Mouse (Mus musculus) heart, embryonic 12.5 days (tissue): ENCODE data around the gene Gm20388. TPM values are rescaled to one million over a fixed set of nuclear protein-coding genes. Genes with fewer than 3 reads are reported as not detected.

Source experiments
- ATAC-seq: fragments of 200-750 bp; cut with Nextera tagmentation; 2 replicates; pipeline ENCODE4 v1.8.0; 2017; ENCODE audit warnings: moderate TSS enrichment, moderate library complexity; ENCODE audit not compliant: insufficient number of reproducible peaks, low FRiP score
- H3K27ac ChIP-seq: fragments of 300-500 bp; sonication (generic); 2 replicates; pipeline ENCODE4 v1.5.1; 2016; ENCODE audit warnings: mild to moderate bottlenecking, moderate library complexity; ENCODE audit not compliant: poor library complexity, severe bottlenecking
- H3K27me3 ChIP-seq: fragments of 300-500 bp; sonication (generic); replicated peaks from 2 replicates; pipeline ENCODE4 v1.6.1; 2016; ENCODE audit warnings: mild to moderate bottlenecking, moderate library complexity
- H3K36me3 ChIP-seq: fragments of 300-500 bp; sonication (generic); 2 replicates; pipeline ENCODE4 v1.6.1; 2016; ENCODE audit warnings: mild to moderate bottlenecking, moderate library complexity
- H3K4me1 ChIP-seq: fragments of 300-500 bp; sonication (generic); replicated peaks from 2 replicates; pipeline ENCODE4 v1.6.1; 2016; ENCODE audit warnings: mild to moderate bottlenecking
- H3K4me2 ChIP-seq: fragments of 300-500 bp; sonication (generic); 2 replicates; pipeline ENCODE4 v1.6.1; 2016; ENCODE audit warnings: mild to moderate bottlenecking, moderate library complexity
- H3K4me3 ChIP-seq: fragments of 300-500 bp; sonication (generic); 2 replicates; pipeline ENCODE4 v1.5.1; 2016; ENCODE audit warnings: mild to moderate bottlenecking
- H3K9ac ChIP-seq: fragments of 300-500 bp; sonication (generic); 2 replicates; pipeline ENCODE4 v1.6.1; 2016; ENCODE audit warnings: mild to moderate bottlenecking, moderate library complexity
- H3K9me3 ChIP-seq: fragments of 300-500 bp; sonication (generic); replicated peaks from 2 replicates; pipeline ENCODE4 v1.6.1; 2016; ENCODE audit warnings: mild to moderate bottlenecking, moderate library complexity
- WGBS: fragments of 180-500 bp; shearing (Covaris S2); methylation state at CpG from one replicate; pipeline ENCODE4 v1.1.7; 2016; 5-methylcytosine and 5-hydroxymethylcytosine counted together
- polyA plus RNA-seq: library from polyadenylated mRNA; unstranded; fragments of >200 nt; fragmentation: Nextera tagmentation; extraction: Ambion mirVana; gene quantifications from 2 replicates; pipeline ENCODE4 v1.2.1, GENCODE M21; 2016

Gene Gm20388
- polyA plus RNA-seq, 1 experiment from 2014 or later: not detected

GRCm38 (mm10) chr8:122306660-122307399, 2396.2 kb downstream of the Gm20388 start:
- ATAC-seq: no peak
- no peaks in the 10 kb centered on the region for H3K27me3 ChIP-seq
- H3K4me1 ChIP-seq: peaks cover 100% of the 10 kb centered on the region
- no peak overlapping the region for H3K27ac ChIP-seq
- H3K36me3 ChIP-seq: peaks cover 70% of the 10 kb centered on the region
- H3K4me3 ChIP-seq: no peak overlapping the region
- 75% methylated on average over 26 of the region's 26 CpGs for WGBS
- H3K9ac ChIP-seq: no peak overlapping the region
- no peaks in the 10 kb centered on the region for H3K9me3 ChIP-seq
- H3K4me2 ChIP-seq: no peak overlapping the region

GRCm38 (mm10) chr8:122307836-122308235, 2397.2 kb downstream of the Gm20388 start:
- no peak overlapping the region for H3K4me3 ChIP-seq
- H3K9me3 ChIP-seq: no peaks in the 10 kb centered on the region
- peaks cover 100% of the 10 kb centered on the region for H3K4me1 ChIP-seq
- peaks cover 71% of the 10 kb centered on the region for H3K36me3 ChIP-seq
- 84% methylated on average over 8 of the region's 8 CpGs for WGBS
- 0 out of 2 replicates have a peak overlapping the region, but pooled peaks have one; percentile 35 for H3K9ac ChIP-seq
- no peak for ATAC-seq
- no peaks in the 10 kb centered on the region for H3K27me3 ChIP-seq
- no peak overlapping the region for H3K27ac ChIP-seq
- no peak overlapping the region for H3K4me2 ChIP-seq

- 4% methylated on average over 12 of the region's 12 CpGs for WGBS
- Histone ChIP-seq H3K9ac (peak overlapping the region; percentile 48; the same call in 1 of the 2 replicates), H3K9me3 (no peaks in the 10 kb centered on the region), H3K36me3 (peaks cover 76% of the 10 kb centered on the region), H3K4me3 (no peak overlapping the region), H3K27me3 (no peaks in the 10 kb centered on the region), H3K4me1 (peaks cover 100% of the 10 kb centered on the region), H3K4me2 (peak overlapping the region; percentile 32), H3K27ac (peak overlapping the region; percentile 80)
- peak; percentile 79 for ATAC-seq
Observed at GRCm38 (mm10) chr8:122309272-122309671, 2398.6 kb downstream of the Gm20388 start.

GRCm38 (mm10) chr8:122311115-122311514, 2400.5 kb downstream of the Gm20388 start:
- H3K4me1 ChIP-seq: peaks cover 100% of the 10 kb centered on the region
- no peak overlapping the region for H3K9ac ChIP-seq
- no peaks in the 10 kb centered on the region for H3K27me3 ChIP-seq
- H3K4me3 ChIP-seq: no peak overlapping the region
- WGBS: 81% methylated on average over 2 of the region's 2 CpGs
- ATAC-seq: no peak
- H3K4me2 ChIP-seq: no peak overlapping the region
- peaks cover 79% of the 10 kb centered on the region for H3K36me3 ChIP-seq
- H3K9me3 ChIP-seq: no peaks in the 10 kb centered on the region
- H3K27ac ChIP-seq: peak overlapping the region; percentile 80

GRCm38 (mm10) chr8:122312553-122312952, 2401.9 kb downstream of the Gm20388 start:
- H3K9ac ChIP-seq: peak overlapping the region; percentile 21; the same call in 1 of the 2 replicates
- peaks cover 79% of the 10 kb centered on the region for H3K36me3 ChIP-seq
- H3K4me1 ChIP-seq: peaks cover 100% of the 10 kb centered on the region
- no peaks in the 10 kb centered on the region for H3K9me3 ChIP-seq
- peak overlapping the region; percentile 80 for H3K27ac ChIP-seq
- no peak for ATAC-seq
- WGBS: 60% methylated on average over 2 of the region's 2 CpGs
- H3K4me2 ChIP-seq: peak overlapping the region; percentile 28
- no peaks in the 10 kb centered on the region for H3K27me3 ChIP-seq
- no peak overlapping the region for H3K4me3 ChIP-seq

- Histone ChIP-seq H3K4me3 (no peak overlapping the region), H3K4me1 (peaks cover 100% of the 10 kb centered on the region), H3K36me3 (peaks cover 74% of the 10 kb centered on the region), H3K27me3 (no peaks in the 10 kb centered on the region), H3K4me2 (peak overlapping the region; percentile 28), H3K9me3 (no peaks in the 10 kb centered on the region), H3K9ac (peak overlapping the region; percentile 39; the same call in 1 of the 2 replicates), H3K27ac (peak overlapping the region; percentile 80)
- 5% methylated on average over 12 of the region's 12 CpGs for WGBS
- ATAC-seq: peak; percentile 75
Observed at GRCm38 (mm10) chr8:122313310-122313709, 2402.7 kb downstream of the Gm20388 start.

GRCm38 (mm10) chr8:122314899-122315496, 2404.4 kb downstream of the Gm20388 start:
- Histone ChIP-seq H3K4me1 (peaks cover 100% of the 10 kb centered on the region), H3K27me3 (no peaks in the 10 kb centered on the region), H3K27ac (peak overlapping the region; percentile 80), H3K9ac (no peak overlapping the region; the same call in 1 of the 2 replicates), H3K4me2 (peak overlapping the region; percentile 16; the same call in 1 of the 2 replicates), H3K9me3 (no peaks in the 10 kb centered on the region), H3K4me3 (no peak overlapping the region), H3K36me3 (peaks cover 67% of the 10 kb centered on the region)
- WGBS: 41% methylated on average over 13 of the region's 13 CpGs
- ATAC-seq: peak; percentile 13; the same call in 1 of the 2 replicates

GRCm38 (mm10) chr8:122316402-122316801, 2405.8 kb downstream of the Gm20388 start:
- no peaks in the 10 kb centered on the region for H3K9me3 ChIP-seq
- no peak for ATAC-seq
- no peak overlapping the region for H3K4me3 ChIP-seq
- H3K36me3 ChIP-seq: peaks cover 59% of the 10 kb centered on the region
- H3K27me3 ChIP-seq: no peaks in the 10 kb centered on the region
- no peak overlapping the region for H3K4me2 ChIP-seq
- H3K9ac ChIP-seq: no peak overlapping the region; the same call in 1 of the 2 replicates
- 36% methylated on average over 2 of the region's 2 CpGs for WGBS
- H3K27ac ChIP-seq: peak overlapping the region; percentile 80; the same call in 1 of the 2 replicates
- H3K4me1 ChIP-seq: peaks cover 100% of the 10 kb centered on the region

- H3K4me1 ChIP-seq: peaks cover 100% of the 10 kb centered on the region
Observed at GRCm38 (mm10) chr8:122317918-122318475, 2407.4 kb downstream of the Gm20388 start.

GRCm38 (mm10) chr8:122319045-122319707, 2408.5 kb downstream of the Gm20388 start:
- ATAC-seq: no peak
- Histone ChIP-seq H3K4me3 (no peak overlapping the region), H3K4me1 (peaks cover 100% of the 10 kb centered on the region), H3K9ac (peak overlapping the region; percentile 32; the same call in 1 of the 2 replicates), H3K27ac (peak overlapping the region; percentile 84), H3K4me2 (no peak overlapping the region), H3K36me3 (peaks cover 47% of the 10 kb centered on the region), H3K9me3 (no peaks in the 10 kb centered on the region), H3K27me3 (no peaks in the 10 kb centered on the region)
- WGBS: 48% methylated on average over 11 of the region's 11 CpGs

More at GRCm38 (mm10) chr8:122317918-122318475, 2407.4 kb downstream of the Gm20388 start:
- 52% methylated on average over 8 of the region's 8 CpGs for WGBS
- H3K27ac ChIP-seq: peak overlapping the region; percentile 6; the same call in 1 of the 2 replicates
- no peak overlapping the region for H3K4me3 ChIP-seq
- H3K4me2 ChIP-seq: no peak overlapping the region
- peak overlapping the region; percentile 26; the same call in 1 of the 2 replicates for H3K9ac ChIP-seq
- H3K36me3 ChIP-seq: peaks cover 52% of the 10 kb centered on the region
- ATAC-seq: no peak
- H3K9me3 ChIP-seq: no peaks in the 10 kb centered on the region
- no peaks in the 10 kb centered on the region for H3K27me3 ChIP-seq
